Mouse (Mus musculus) CD4-positive, CD25-positive, alpha-beta regulatory T cell, adult 4 months (primary cell): Measurements from ENCODE around the gene H2-DMb2. TPM values are rescaled to one million over a fixed set of nuclear protein-coding genes. Genes with fewer than 3 reads are reported as not detected.

ENCODE experiments used
- polyA plus RNA-seq, 2 experiments: library from polyadenylated mRNA; unstranded; fragments of 100-300 nt; shearing (Covaris generic); gene quantifications; one replicate each; pipeline ENCODE4 v1.2.1; 2017

The H2-DMb2 gene
- polyA plus RNA-seq, 2 experiments from 2014 or later: 3.7 to 27.1 TPM

Other genes with a start within 250 kb of the H2-DMb2 start
- gene Platr17, start 238.2 kb upstream of the H2-DMb2 start, polyA plus RNA-seq: 1 to 10 TPM; 2.0 to 3.1 TPM
- gene Daxx, start 233.9 kb upstream of the H2-DMb2 start, polyA plus RNA-seq: 100 to 1,000 TPM; 117 to 200 TPM
- 100 to 1,000 TPM; 348 to 555 TPM for gene Tapbp, start 227.4 kb upstream of the H2-DMb2 start, polyA plus RNA-seq
- gene Zbtb22, start 227.4 kb upstream of the H2-DMb2 start, polyA plus RNA-seq: 1 to 10 TPM; 3.6 to 3.8 TPM
- gene Rgl2, start 213.8 kb upstream of the H2-DMb2 start, polyA plus RNA-seq: 10 to 100 TPM; 30.2 to 31.4 TPM
- 100 to 1,000 TPM; 121 to 141 TPM for gene Pfdn6, start 203.0 kb upstream of the H2-DMb2 start, polyA plus RNA-seq
- gene Wdr46, start 202.6 kb upstream of the H2-DMb2 start, polyA plus RNA-seq: 10 to 100 TPM; 11.5 to 14.3 TPM
- 10 to 100 TPM; 13.2 to 21.0 TPM for gene B3galt4, start 191.8 kb upstream of the H2-DMb2 start, polyA plus RNA-seq
- 10 to 100 TPM; 27.4 to 47.4 TPM for gene Vps52, start 187.5 kb upstream of the H2-DMb2 start, polyA plus RNA-seq
- gene Rps18, start 187.3 kb upstream of the H2-DMb2 start, polyA plus RNA-seq: 1,000 to 10,000 TPM; 6,766 to 6,959 TPM
- gene H2-K1, start 143.0 kb upstream of the H2-DMb2 start, polyA plus RNA-seq: 1,000 to 10,000 TPM; 5,395 to 7,513 TPM
- gene Ring1, start 118.6 kb upstream of the H2-DMb2 start, polyA plus RNA-seq: 1 to 10 TPM; 2.2 to 2.3 TPM
- 10 to 100 TPM; 20.9 to 21.4 TPM for gene H2-Ke6, start 115.2 kb upstream of the H2-DMb2 start, polyA plus RNA-seq
- 10 to 100 TPM; 53.0 to 92.6 TPM for gene Slc39a7, start 111.6 kb upstream of the H2-DMb2 start, polyA plus RNA-seq
- gene Rxrb, start 111.5 kb upstream of the H2-DMb2 start, polyA plus RNA-seq: 10 to 100 TPM; 11.2 to 12.5 TPM
- gene Col11a2, start 103.9 kb upstream of the H2-DMb2 start, polyA plus RNA-seq: under 1 TPM; 0.15 to 0.42 TPM
- 10 to 100 TPM; 56.0 to 68.2 TPM for gene H2-Oa, start 51.0 kb upstream of the H2-DMb2 start, polyA plus RNA-seq
- 100 to 1,000 TPM; 144 to 205 TPM for gene H2-DMa, start 23.8 kb upstream of the H2-DMb2 start, polyA plus RNA-seq
- 100 to 1,000 TPM; 108 to 154 TPM for gene Brd2, start 20.7 kb upstream of the H2-DMb2 start, polyA plus RNA-seq
- gene H2-DMb1, start 9.8 kb downstream of the H2-DMb2 start, polyA plus RNA-seq: 1 to 10 TPM; 3.4 to 6.2 TPM
- 100 to 1,000 TPM; 163 to 238 TPM for gene Tap1, start 44.2 kb downstream of the H2-DMb2 start, polyA plus RNA-seq
- gene Psmb9, start 44.5 kb downstream of the H2-DMb2 start, polyA plus RNA-seq: 100 to 1,000 TPM; 280 to 324 TPM
- gene Psmb8, start 54.4 kb downstream of the H2-DMb2 start, polyA plus RNA-seq: 100 to 1,000 TPM; 781 to 871 TPM
- 100 to 1,000 TPM in 1 of 2 experiments, 10 to 100 TPM in 1; 78.9 to 260 TPM for gene Tap2, start 60.2 kb downstream of the H2-DMb2 start, polyA plus RNA-seq
- 100 to 1,000 TPM in 1 of 2 experiments, 10 to 100 TPM in 1; 81.1 to 105 TPM for gene H2-Ob, start 95.6 kb downstream of the H2-DMb2 start, polyA plus RNA-seq
- 10 to 100 TPM in 1 of 2 experiments, 1 to 10 TPM in 1; 8.9 to 77.0 TPM for gene H2-Ab1, start 114.4 kb downstream of the H2-DMb2 start, polyA plus RNA-seq
- 100 to 1,000 TPM in 1 of 2 experiments, 10 to 100 TPM in 1; 11.3 to 101 TPM for gene H2-Aa, start 144.5 kb downstream of the H2-DMb2 start, polyA plus RNA-seq
- 10 to 100 TPM; 12.7 to 77.2 TPM for gene H2-Eb1, start 162.6 kb downstream of the H2-DMb2 start, polyA plus RNA-seq
- under 1 TPM in 1 of 2 experiments, not detected in 1; 0.18 TPM for gene H2-Eb2, start 182.4 kb downstream of the H2-DMb2 start, polyA plus RNA-seq
- gene Btnl2, start 211.5 kb downstream of the H2-DMb2 start, polyA plus RNA-seq: under 1 TPM in 1 of 2 experiments, not detected in 1; 0.23 TPM
- not detected for gene Btnl1, start 233.8 kb downstream of the H2-DMb2 start, polyA plus RNA-seq